Mouse (Mus musculus) midbrain, embryonic 14.5 days (tissue): ENCODE measurements around the gene Gm3045. TPM values are rescaled to one million over a fixed set of nuclear protein-coding genes. Genes with fewer than 3 reads are reported as not detected.

ENCODE experiments used
- ATAC-seq: fragments of 200-750 bp; cut with Nextera tagmentation; 2 replicates; pipeline ENCODE4 v1.8.0; 2017; ENCODE audit warnings: moderate number of reproducible peaks, moderate library complexity; ENCODE audit not compliant: low FRiP score, low TSS enrichment
- DNase-seq: peaks from one replicate; pipeline ENCODE4 v3.0.0-alpha.2; 2015
- H3K27ac ChIP-seq: fragments of 300-500 bp; sonication (generic); replicated peaks from 2 replicates; pipeline ENCODE4 v1.5.1; 2014; ENCODE audit warnings: mild to moderate bottlenecking, low read depth, low read length, moderate library complexity
- H3K27me3 ChIP-seq: fragments of 300-500 bp; sonication (generic); 2 replicates; pipeline ENCODE4 v1.6.1; 2014; ENCODE audit warnings: low read length, control low read depth, mixed read lengths; ENCODE audit not compliant: control insufficient read depth, insufficient read depth
- H3K36me3 ChIP-seq: fragments of 300-500 bp; sonication (generic); 2 replicates; pipeline ENCODE4 v1.6.1; 2014; ENCODE audit warnings: low read length, control low read depth; ENCODE audit not compliant: control insufficient read depth, insufficient read depth
- H3K4me1 ChIP-seq: fragments of 300-500 bp; sonication (generic); 2 replicates; pipeline ENCODE4 v1.6.1; 2014; ENCODE audit warnings: mild to moderate bottlenecking, antibody characterized with exemption, low read length, control low read depth; ENCODE audit not compliant: control insufficient read depth, insufficient read depth
- H3K4me2 ChIP-seq: fragments of 300-500 bp; sonication (generic); 2 replicates; pipeline ENCODE4 v1.6.1; 2014; ENCODE audit warnings: mild to moderate bottlenecking, low read length, moderate library complexity
- H3K4me3 ChIP-seq: fragments of 300-500 bp; sonication (generic); replicated peaks from 2 replicates; pipeline ENCODE4 v1.5.1; 2014; ENCODE audit warnings: low read depth, low read length
- H3K9ac ChIP-seq: fragments of 300-500 bp; sonication (generic); replicated peaks from 2 replicates; pipeline ENCODE4 v1.6.1; 2014; ENCODE audit warnings: mild to moderate bottlenecking, low read length, moderate library complexity
- H3K9me3 ChIP-seq: fragments of 300-500 bp; sonication (generic); 2 replicates; pipeline ENCODE4 v1.6.1; 2016; ENCODE audit warnings: low read length, control low read depth, mixed read lengths; ENCODE audit not compliant: control insufficient read depth
- WGBS: fragments of 180-500 bp; shearing (Covaris S2); extraction: QIAGEN DNeasy Blood & Tissue Kit; methylation state at CpG from one replicate; pipeline ENCODE4 v1.1.7; 2014; 5-methylcytosine and 5-hydroxymethylcytosine counted together
- polyA plus RNA-seq: library from polyadenylated mRNA; unstranded; fragments of >200 nt; fragmentation: Nextera tagmentation; extraction: Ambion mirVana; gene quantifications from 2 replicates; pipeline ENCODE4 v1.2.1, GENCODE M21; 2014

Gene Gm3045
- polyA plus RNA-seq, 1 experiment from 2014 or later = not detected

GRCm38 (mm10) chr13:56444996-56445395, 18.6 kb downstream of the Gm3045 start:
- Histone ChIP-seq H3K4me3 (no peak overlapping the region), H3K9me3 (no peaks in the 10 kb centered on the region), H3K36me3 (no peaks in the 10 kb centered on the region), H3K9ac (no peak overlapping the region), H3K27ac (no peak overlapping the region), H3K27me3 (peaks cover 12% of the 10 kb centered on the region), H3K4me1 (peaks cover 8% of the 10 kb centered on the region; the same call in 1 of the 2 replicates), H3K4me2 (no peak overlapping the region)
- 86% methylated on average over 6 of the region's 6 CpGs for WGBS
- no peak for DNase-seq
- no peak for ATAC-seq

GRCm38 (mm10) chr13:56449239-56450030, 23.0 kb downstream of the Gm3045 start:
- no peaks in the 10 kb centered on the region for H3K36me3 ChIP-seq
- H3K27ac ChIP-seq = no peak overlapping the region; the same call in 1 of the 2 replicates
- H3K27me3 ChIP-seq = no peaks in the 10 kb centered on the region
- DNase-seq (peak; percentile 87), ATAC-seq (no peak)
- no peaks in the 10 kb centered on the region for H3K9me3 ChIP-seq
- no peak overlapping the region for H3K4me2 ChIP-seq
- WGBS = 71% methylated on average over 10 of the region's 10 CpGs
- H3K4me3 ChIP-seq = no peak overlapping the region
- H3K9ac ChIP-seq = no peak overlapping the region
- peaks cover 8% of the 10 kb centered on the region; the same call in 1 of the 2 replicates for H3K4me1 ChIP-seq

DNA sequence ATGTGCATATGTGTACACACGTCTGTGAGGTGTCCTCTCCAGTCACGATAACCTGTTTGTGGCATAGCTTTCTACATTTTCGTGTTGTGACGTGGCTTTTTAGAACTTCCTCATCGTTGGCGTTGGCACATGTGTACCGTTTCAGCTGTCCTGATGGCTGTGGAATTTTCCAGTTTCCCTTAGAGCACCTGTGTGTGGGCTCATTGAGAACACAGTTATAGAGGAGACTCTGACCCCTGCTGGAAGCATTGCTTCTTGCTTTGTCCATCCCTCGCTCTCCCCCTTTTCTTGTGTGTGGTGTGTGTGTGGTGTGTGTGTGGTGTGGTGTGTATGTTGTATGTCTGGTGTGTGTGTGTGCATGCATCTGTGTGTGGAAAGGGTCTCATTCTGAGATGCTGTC, 23.6 kb downstream of the Gm3045 start:
- no peak for DNase-seq
- H3K9me3 ChIP-seq = no peaks in the 10 kb centered on the region
- no peak overlapping the region for H3K9ac ChIP-seq
- H3K4me3 ChIP-seq = no peak overlapping the region
- 86% methylated on average over 8 of the region's 8 CpGs for WGBS
- ATAC-seq = no peak
- no peaks in the 10 kb centered on the region for H3K27me3 ChIP-seq
- no peak overlapping the region; the same call in 1 of the 2 replicates for H3K27ac ChIP-seq
- H3K36me3 ChIP-seq = no peaks in the 10 kb centered on the region
- peaks cover 8% of the 10 kb centered on the region; the same call in 1 of the 2 replicates for H3K4me1 ChIP-seq
- no peak overlapping the region for H3K4me2 ChIP-seq

DNA sequence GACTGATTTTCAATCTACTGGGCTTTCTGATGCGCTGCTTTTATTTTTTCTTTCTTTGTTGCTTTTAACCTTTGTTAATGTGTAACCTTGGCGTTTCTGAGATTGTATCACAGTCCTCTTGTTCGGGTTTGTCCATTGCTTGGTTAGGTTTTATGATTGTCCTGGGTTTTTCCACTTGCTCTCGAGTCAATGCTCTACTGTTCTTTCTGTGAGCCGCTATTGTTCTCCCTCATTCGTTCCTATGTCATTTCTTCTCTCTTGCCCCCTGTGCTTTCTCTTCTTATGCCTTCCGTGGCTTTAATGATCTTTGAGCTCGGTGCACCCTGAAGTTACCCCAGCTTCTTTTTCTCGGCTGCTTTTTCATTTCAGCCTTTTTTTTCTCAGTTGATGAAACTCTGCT, 31.6 kb downstream of the Gm3045 start:
- H3K9me3 ChIP-seq = no peaks in the 10 kb centered on the region
- H3K4me2 ChIP-seq = no peak overlapping the region
- H3K27ac ChIP-seq = no peak overlapping the region
- no peaks in the 10 kb centered on the region for H3K4me1 ChIP-seq
- 59% methylated on average over 9 of the region's 9 CpGs for WGBS
- ATAC-seq (no peak), DNase-seq (no peak)
- no peaks in the 10 kb centered on the region for H3K27me3 ChIP-seq
- no peak overlapping the region for H3K9ac ChIP-seq
- H3K36me3 ChIP-seq = no peaks in the 10 kb centered on the region
- no peak overlapping the region for H3K4me3 ChIP-seq

- no peaks in the 10 kb centered on the region for H3K36me3 ChIP-seq
- no peak for DNase-seq
- no peaks in the 10 kb centered on the region for H3K4me1 ChIP-seq
- 90% methylated on average over 4 of the region's 4 CpGs for WGBS
- no peaks in the 10 kb centered on the region for H3K9me3 ChIP-seq
- no peak overlapping the region for H3K4me3 ChIP-seq
- no peak overlapping the region for H3K4me2 ChIP-seq
- ATAC-seq = no peak
- no peaks in the 10 kb centered on the region for H3K27me3 ChIP-seq
- H3K9ac ChIP-seq = no peak overlapping the region
- no peak overlapping the region for H3K27ac ChIP-seq
These were observed 35.1 kb downstream of the Gm3045 start for GRCm38 (mm10) chr13:56461460-56461859.

GRCm38 (mm10) chr13:56462791-56463190, 36.4 kb downstream of the Gm3045 start:
- H3K4me3 ChIP-seq = no peak overlapping the region
- ATAC-seq (no peak), DNase-seq (no peak)
- 91% methylated on average over 4 of the region's 4 CpGs for whole genome bisulfite sequencing
- H3K36me3 ChIP-seq = no peaks in the 10 kb centered on the region
- H3K27ac ChIP-seq = no peak overlapping the region
- H3K9me3 ChIP-seq = no peaks in the 10 kb centered on the region
- H3K4me1 ChIP-seq = no peaks in the 10 kb centered on the region
- H3K27me3 ChIP-seq = no peaks in the 10 kb centered on the region
- H3K9ac ChIP-seq = no peak overlapping the region
- H3K4me2 ChIP-seq = no peak overlapping the region

GRCm38 (mm10) chr13:56463261-56463660, 36.9 kb downstream of the Gm3045 start:
- Histone ChIP-seq H3K4me3 (no peak overlapping the region), H3K27me3 (no peaks in the 10 kb centered on the region), H3K36me3 (no peaks in the 10 kb centered on the region), H3K9ac (no peak overlapping the region), H3K9me3 (no peaks in the 10 kb centered on the region), H3K4me1 (no peaks in the 10 kb centered on the region), H3K4me2 (no peak overlapping the region), H3K27ac (no peak overlapping the region)
- 83% methylated on average over 7 of the region's 7 CpGs for WGBS
- DNase-seq = no peak
- no peak for ATAC-seq

DNA sequence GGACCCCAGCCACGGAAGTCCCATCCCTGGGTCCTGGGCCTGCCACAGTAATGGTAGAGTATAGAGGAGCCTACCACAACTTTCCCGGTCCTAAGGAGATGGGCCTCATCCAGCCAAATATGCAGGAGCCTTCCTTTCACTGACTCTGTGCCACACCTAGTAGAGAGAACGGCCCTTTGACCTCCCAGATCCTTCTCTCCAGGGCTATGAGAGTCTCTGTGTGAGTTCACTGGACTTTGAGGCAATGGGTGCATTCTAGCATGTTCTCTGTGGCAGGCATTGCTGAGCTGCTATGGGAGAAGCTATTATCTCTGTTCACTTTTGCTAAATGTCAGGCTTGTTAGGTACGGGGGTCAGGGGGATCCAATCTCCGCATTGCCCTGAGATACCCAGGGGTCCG, 37.4 kb downstream of the Gm3045 start:
- DNase-seq (no peak), ATAC-seq (no peak)
- H3K4me2 ChIP-seq = no peak overlapping the region
- H3K27me3 ChIP-seq = no peaks in the 10 kb centered on the region
- no peaks in the 10 kb centered on the region for H3K4me1 ChIP-seq
- H3K9me3 ChIP-seq = no peaks in the 10 kb centered on the region
- H3K4me3 ChIP-seq = no peak overlapping the region
- H3K27ac ChIP-seq = no peak overlapping the region
- no peak overlapping the region for H3K9ac ChIP-seq
- H3K36me3 ChIP-seq = no peaks in the 10 kb centered on the region
- 80% methylated on average over 6 of the region's 6 CpGs for WGBS

- DNase-seq (no peak), ATAC-seq (no peak)
- WGBS = 91% methylated on average over 7 of the region's 7 CpGs
These were observed 41.4 kb downstream of the Gm3045 start for GRCm38 (mm10) chr13:56467786-56468185.

More at GRCm38 (mm10) chr13:56467786-56468185, 41.4 kb downstream of the Gm3045 start:
- Histone ChIP-seq H3K36me3 (no peaks in the 10 kb centered on the region), H3K4me1 (no peaks in the 10 kb centered on the region), H3K9ac (no peak overlapping the region), H3K27me3 (no peaks in the 10 kb centered on the region), H3K9me3 (no peaks in the 10 kb centered on the region), H3K4me2 (no peak overlapping the region), H3K4me3 (no peak overlapping the region), H3K27ac (no peak overlapping the region)
